Mouse (Mus musculus) heart, postnatal 10 days (tissue): ENCODE measurements around the gene Lrp11. TPM values are rescaled to one million over a fixed set of nuclear protein-coding genes. Genes with fewer than 3 reads are reported as not detected.
A peak's percentile ranks its signal among the peaks of the same experiment; 100 is the strongest.

Experiments
- DNase-seq, 2 experiments: peaks; one replicate each; pipeline ENCODE4 v3.0.0; 2021
- intact Hi-C: fragments of 180-260 bp; cut with DNase I; formaldehyde crosslinking; loops from one replicate; pipeline ENCODE4 v1.15.1; 2025
- total RNA-seq, 2 experiments: library from RNA; stranded (reverse); gene quantifications; 2 replicates each; pipeline ENCODE4 v1.2.3; 2021

Gene Lrp11
- total RNA-seq, 2 experiments from 2014 or later, result 2.2 to 2.4 TPM

DNA sequence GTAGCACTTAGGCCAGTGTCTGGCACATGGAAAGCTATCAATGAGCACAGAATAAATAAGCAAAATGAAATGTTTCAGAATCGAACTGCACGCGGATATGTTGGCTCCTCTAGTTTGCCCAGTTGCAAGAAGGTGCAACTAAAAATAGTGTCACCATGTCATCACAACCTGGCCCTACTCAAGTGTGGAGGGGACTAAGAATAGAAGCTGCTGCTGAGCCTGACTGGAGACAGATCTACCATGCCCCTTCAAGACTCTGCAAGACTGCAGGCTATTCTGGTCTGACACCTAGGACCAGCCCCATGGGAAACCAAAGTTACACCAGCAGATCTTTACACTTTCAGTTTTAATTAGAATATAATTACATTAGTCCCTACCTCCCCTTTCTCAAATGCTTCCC is 32.8 kb downstream of the Lrp11 start:
- peak; percentile 23 to 30 for DNase-seq
- intact Hi-C loops, result no loop called here

- DNase-seq, result no peak
- intact Hi-C loops, result no loop called here
Observed at GRCm38 (mm10) chr10:7623861-7624518, 34.4 kb downstream of the Lrp11 start.

GRCm38 (mm10) chr10:7629092-7629491 is 39.5 kb downstream of the Lrp11 start:
- peak; percentile 35 to 42 for DNase-seq
- intact Hi-C loops, result no loop called here

- no peak for DNase-seq
- intact Hi-C loops, result no loop called here
Observed at GRCm38 (mm10) chr10:7630286-7630685, 40.7 kb downstream of the Lrp11 start.

DNA sequence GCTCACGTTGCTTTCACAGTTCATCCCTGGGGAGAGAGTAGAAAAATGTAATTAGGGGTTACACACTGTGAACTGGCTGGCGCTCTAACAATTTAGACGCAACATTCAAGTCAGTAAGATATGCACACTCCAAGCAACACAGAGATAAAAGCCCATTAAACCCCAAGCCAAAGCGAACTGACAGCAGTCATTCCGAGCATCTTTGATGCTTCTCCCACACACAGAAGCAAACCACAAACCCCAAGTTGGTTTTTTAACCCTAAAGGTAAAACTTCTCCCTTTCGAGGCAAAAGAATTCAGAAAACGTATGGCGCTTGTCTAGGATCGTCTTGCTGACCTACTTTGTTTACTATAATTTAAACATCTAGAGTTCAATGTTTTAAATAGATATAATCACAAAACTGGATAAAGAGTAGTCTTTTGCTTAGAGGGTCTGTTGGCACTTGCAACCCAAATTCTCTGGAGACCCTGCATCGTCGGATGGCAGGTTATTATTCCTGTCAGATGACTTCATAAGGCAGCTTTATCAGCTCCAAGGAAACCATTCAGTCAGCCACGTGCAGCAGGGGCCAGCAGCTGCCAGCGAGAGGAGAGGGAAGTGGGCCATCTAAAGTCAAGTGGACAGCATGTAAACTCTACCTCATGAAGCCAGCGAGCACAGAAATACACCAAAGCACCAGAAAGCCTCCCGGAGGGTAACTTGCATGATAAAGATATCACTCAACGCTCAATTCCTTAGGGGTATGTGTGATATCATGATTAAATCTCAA is 41.5 kb downstream of the Lrp11 start:
- intact Hi-C loops, result no loop called here
- peak in 1 of 2 experiments; percentile 16 for DNase-seq

DNA sequence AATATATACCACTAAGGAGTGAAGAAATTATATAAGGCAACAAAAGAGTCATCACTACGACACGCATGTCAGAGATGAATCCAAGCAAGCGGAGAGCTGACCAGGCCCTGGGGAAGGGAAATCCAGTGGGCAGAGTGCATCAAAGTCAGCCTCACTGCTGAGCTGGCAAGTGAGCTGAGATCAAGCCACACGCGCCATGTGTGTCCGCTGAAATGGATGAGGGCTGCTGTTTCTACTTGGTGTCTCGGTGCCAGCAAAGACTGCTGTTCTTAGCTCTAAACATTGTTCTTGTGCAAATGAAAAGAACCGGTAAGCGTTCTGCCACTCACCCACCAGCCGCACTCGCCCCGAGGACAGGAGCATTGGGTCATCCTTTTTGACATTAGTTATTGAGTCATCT is 50.8 kb downstream of the Lrp11 start:
- DNase-seq, result no peak
- intact Hi-C loops, result no loop called here

DNA sequence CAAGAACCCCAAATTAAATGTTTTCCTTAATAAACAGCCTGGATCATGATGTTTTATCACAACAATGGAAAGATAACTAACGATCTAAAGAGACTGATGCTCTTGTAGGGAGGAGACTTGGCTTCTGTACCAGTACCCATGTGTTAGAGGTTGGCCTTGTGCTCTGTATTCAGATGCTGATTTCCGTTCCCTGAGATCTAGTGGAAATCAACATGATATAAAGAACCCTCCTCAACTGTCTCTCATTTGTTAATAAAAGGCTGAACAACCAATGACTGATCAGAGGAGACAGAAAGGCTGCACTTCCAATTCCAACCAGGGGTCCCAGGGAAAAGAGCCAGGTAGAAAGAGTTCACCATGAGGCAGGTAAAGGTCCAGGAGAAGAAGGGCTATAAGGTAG is 56.3 kb downstream of the Lrp11 start:
- intact Hi-C loops, result no loop called here
- DNase-seq, result no peak

- intact Hi-C loops, result no loop called here
Observed at GRCm38 (mm10) chr10:7649059-7649458, 59.5 kb downstream of the Lrp11 start.

DNA sequence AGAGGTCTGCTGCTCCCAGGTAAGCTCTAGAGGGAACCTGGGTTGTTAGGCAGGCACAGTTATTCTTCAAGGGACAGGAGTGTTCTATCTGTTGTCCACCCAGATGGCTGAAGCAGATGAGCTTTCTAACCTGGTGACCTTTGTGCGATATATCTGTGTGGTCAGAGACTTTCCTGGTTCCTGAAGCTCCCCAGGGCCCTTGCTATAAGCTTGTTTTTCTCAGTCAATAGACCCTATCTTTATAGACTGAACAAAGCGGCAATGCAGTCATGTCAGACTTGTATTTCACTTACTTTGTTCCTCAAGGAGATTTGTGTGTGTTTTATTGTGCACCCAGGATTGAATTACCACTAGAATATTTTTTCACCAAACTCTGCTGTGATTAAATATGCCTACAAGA is 61.5 kb downstream of the Lrp11 start:
- intact Hi-C loops, result no loop called here
- DNase-seq, result no peak

More at GRCm38 (mm10) chr10:7649059-7649458, 59.5 kb downstream of the Lrp11 start:
- no peak for DNase-seq

DNA sequence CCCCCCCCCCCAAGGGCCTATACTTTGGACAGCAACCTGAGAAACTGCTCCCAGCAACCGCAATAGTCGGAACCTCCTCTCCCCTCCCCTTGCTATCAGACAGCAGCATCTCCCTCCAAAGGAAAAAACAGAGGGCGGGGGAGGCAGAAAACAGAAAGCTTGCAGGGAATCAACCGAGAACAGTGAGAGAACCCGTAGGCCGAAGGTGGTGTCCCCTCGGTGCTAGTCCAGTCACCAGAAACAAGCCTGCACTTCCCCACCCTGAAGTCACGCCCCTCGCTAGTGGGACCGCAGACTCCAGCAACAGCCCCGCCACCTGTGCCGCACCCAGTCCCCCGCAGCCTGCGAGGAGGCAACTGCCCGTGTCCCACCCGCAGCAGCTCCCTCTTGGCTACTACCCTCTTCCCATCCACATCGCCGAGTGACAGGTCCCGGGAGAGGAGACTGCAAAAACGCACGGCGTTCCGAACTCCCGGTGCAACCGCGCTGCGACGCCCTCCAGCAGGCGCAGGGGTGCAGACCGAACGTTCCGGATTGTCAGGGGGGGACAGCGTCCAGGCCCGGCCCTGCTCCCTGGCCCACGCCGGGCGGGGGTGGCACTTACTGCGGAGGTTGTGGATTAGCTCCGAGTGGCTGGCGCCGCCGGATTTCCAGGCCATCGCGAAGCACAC is 73.0 kb downstream of the Lrp11 start:
- no peak for DNase-seq
- intact Hi-C loops, result no loop called here

DNA sequence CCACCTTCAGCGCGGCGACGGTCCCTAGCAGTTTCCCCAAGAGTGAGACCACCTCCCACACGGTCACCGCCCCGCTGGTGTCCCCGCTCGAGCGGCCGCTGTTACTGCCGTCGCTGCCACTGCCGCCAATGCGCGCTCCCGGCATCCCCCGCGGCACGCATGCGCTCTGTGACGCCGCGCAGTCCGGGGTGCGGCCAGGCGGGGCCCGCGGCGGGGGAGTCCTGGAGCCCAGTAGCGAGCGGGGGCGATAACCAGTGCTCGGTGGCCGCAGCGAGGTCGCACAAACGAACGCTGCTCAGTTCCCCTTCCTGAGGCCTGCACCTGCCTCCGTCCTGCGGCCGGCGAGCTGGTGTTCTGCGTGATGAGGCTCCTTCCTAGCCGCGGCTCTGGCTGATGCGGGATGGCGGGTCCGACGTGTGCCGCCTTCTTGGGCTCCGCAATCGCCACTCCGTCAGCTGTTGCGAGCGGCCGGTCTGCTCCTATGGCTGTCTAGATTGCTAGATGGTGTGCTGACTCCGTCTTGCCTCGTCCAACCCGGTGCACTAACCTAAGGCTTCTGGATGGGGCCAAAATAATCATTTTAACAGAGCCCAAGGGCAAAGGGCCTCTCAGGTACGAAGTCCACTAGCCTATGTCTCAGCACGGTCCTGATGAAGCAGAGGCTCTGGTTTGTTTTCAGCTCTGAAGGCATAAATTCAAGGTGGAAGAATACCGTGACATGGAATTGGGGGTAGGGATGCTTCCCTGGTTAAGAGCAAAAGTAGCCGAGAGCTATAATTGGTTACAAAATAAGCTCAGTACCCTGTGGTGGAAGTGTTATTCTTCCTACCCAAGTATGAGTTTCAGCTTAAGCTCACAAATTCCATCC is 73.8 kb downstream of the Lrp11 start:
- intact Hi-C loops, result no loop called here
- DNase-seq, result peak; percentile 95 to 96

DNA sequence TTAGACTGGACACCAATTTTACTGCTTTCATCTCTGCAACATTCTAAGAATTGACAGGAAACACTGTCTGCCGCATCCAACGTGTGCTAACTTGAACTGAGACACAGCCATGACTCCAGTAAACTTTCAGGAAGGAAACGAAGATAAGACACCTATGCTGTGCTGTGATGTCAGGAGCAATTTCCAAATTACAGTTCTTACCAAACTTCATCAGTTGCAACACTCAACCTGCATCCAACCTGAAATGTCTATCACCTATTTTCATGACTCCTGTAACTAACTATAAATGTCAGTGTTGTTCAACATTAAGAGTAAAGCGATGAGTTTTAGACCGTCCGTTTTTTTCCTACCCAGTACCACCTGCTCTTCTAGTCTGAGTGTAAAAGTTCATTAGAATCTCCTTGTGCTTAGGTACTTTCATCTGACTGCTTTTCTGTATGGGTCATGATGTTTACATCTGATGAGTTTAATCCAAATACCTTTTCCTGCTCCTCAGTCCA is 74.5 kb downstream of the Lrp11 start:
- no peak for DNase-seq
- intact Hi-C loops, result no loop called here

GRCm38 (mm10) chr10:7664889-7665288 is 75.3 kb downstream of the Lrp11 start:
- intact Hi-C loops, result no loop called here
- no peak for DNase-seq

DNA sequence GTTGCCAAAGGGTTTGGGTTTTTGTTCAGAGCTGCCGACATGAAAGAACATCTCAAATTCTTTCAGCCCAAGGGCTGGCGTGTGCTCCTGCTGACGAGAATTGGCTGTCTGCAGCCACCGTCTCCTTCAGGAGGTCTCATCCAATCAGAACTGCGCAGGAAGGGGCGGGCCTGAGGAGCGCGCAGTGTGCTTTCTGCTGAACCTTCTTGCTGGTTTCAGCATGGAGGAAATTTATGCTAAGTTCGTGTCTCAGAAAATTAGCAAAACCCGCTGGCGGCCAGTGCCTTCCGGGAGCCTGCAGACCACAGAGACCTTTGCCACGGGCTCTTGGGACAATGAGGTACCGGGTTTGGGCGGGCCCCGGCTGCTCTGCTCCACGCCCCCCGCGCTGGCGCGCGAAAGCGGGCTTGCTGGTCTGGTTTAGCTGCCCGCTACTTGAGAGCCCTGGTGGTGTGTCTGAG is 77.8 kb downstream of the Lrp11 start, which contains the start of gene Nup43:
TSS of gene Nup43 (plus strand) at position 162 of the 461 bp plus-strand sequence.
- peak; percentile 93 to 95 for DNase-seq
- intact Hi-C loops, result no loop called here

DNA sequence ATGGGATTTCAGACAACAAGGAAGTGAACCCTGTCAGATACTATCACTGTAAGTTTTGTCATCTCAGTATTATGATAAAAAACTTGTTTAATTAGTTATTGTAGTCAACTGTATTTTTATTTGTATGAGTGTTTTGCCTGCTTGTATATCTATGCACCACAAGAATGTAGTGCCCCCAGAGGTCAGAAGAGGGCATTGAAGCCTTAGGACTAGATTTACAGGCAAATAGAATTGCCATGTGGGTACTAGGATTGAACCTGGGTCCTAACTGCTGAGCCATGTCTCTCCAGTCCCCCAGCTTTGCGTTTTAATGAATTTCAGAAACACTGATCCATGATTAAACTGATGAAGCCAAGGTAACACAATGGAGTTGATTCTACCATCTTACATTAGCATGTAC is 84.1 kb downstream of the Lrp11 start:
- intact Hi-C loops, result no loop called here

More for the DNA sequence above, 84.1 kb downstream of the Lrp11 start:
- DNase-seq, result peak in 1 of 2 experiments; percentile 41

Other genes with a start within 250 kb of the Lrp11 start
- gene Ulbp1, start 116.2 kb upstream of the Lrp11 start, total RNA-seq, result 10 to 100 TPM; 23.1 to 24.1 TPM
- gene Nup43, start 77.7 kb downstream of the Lrp11 start, total RNA-seq, result 10 to 100 TPM in 1 of 2 experiments, 1 to 10 TPM in 1; 5.9 to 10.7 TPM
- gene Pcmt1, start 91.3 kb downstream of the Lrp11 start, total RNA-seq, result 100 to 1,000 TPM; 105 to 107 TPM
- 10 to 100 TPM; 20.2 to 22.3 TPM for gene Lats1, start 91.4 kb downstream of the Lrp11 start, total RNA-seq
- 10 to 100 TPM; 11.9 to 16.9 TPM for gene Katna1, start 136.2 kb downstream of the Lrp11 start, total RNA-seq
- gene Ginm1, start 203.0 kb downstream of the Lrp11 start, total RNA-seq, result 10 to 100 TPM; 76.1 to 83.5 TPM
- gene Ppil4, start 203.1 kb downstream of the Lrp11 start, total RNA-seq, result 10 to 100 TPM; 19.4 to 21.2 TPM
- under 1 TPM; 0.17 to 0.25 TPM for gene Zc3h12d, start 242.7 kb downstream of the Lrp11 start, total RNA-seq